Mouse (Mus musculus) 416B (cell line): ENCODE measurements around the gene Strn4.

Experiments used
- DNase-seq: peaks from one replicate; pipeline ENCODE4 v3.0.0; 2011; ENCODE audit warnings: low read depth

The Strn4 gene

GRCm38 (mm10) chr7:16841561-16842560 is 26.2 kb downstream of the Strn4 start:
- peak; percentile 94 for DNase-seq

DNA sequence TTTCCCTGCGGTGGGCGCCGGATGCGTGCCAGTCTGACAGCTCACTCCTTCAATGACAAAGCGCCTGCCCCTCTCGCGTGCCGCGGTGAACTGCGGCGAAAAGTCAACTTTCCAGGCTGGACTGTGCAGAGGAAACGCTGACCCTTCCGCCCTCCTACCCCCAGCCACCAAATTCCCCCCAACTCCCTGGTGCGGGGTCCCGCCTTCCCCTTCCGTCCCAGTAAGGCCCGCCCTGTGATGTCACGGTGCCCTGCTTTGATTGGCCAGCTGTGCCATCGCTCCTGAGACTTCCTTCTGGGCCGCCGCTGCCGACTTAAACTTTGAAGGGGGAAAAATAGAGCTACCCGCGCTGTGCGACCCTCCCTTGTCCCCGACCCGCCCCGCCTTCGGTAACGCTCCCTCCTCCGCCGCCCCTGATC is 27.0 kb downstream of the Strn4 start, which contains the start of gene Prkd2:
Gene Prkd2, plus strand, starts transcription at position 258 of the 419 bp plus-strand sequence.
- DNase-seq: peak; percentile 98

DNA sequence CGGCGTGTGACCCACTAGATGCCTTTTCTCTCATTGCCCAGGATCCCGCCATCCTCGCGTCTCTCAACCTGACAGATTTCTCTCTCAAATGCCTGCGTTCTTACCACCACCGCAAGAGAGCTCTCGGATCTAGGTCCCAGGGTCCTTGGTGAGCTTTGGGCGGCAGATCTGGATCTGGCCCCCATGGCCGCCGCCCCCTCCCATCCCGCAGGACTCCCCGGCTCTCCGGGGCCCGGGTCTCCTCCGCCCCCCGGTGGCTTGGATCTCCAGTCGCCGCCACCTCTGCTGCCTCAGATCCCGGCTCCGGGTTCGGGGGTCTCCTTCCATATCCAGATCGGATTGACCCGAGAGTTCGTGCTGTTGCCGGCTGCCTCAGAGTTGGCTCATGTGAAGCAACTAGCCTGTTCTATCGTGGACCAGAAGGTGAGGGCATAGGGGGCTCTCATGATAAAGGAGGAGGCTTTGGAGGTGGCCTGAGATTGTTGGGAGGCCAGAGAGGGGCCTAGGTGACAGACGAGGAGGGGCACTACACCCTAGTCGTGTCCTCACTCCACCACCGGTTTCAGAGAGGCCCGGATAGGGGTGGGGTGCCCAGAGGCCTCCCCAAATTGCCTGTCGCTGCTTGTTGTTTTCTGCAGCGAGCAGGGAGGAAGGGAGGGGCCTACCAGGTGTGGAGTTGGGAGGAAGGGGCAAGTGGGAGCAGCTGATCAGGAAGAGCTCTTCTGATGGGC is 27.9 kb downstream of the Strn4 start:
- DNase-seq: peak; percentile 49

DNA sequence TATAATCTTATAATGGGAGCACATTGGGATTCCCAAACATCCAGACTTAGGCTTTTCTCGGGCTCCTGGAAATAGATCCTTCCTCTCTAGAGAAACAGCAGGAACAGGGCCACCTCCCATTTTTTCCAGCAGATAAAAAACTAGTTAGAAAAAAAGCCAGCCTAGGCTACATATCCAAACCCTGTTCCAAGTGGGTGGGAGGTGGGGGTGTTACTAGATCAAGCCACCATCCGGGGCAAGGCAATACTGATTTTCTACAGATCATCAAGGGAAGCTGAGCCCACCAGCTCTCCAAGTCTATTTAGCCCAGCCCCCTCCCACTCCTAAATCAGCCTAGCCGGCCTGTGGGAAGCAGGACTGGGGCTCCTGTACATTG is 29.0 kb downstream of the Strn4 start:
- no peak for DNase-seq

DNA sequence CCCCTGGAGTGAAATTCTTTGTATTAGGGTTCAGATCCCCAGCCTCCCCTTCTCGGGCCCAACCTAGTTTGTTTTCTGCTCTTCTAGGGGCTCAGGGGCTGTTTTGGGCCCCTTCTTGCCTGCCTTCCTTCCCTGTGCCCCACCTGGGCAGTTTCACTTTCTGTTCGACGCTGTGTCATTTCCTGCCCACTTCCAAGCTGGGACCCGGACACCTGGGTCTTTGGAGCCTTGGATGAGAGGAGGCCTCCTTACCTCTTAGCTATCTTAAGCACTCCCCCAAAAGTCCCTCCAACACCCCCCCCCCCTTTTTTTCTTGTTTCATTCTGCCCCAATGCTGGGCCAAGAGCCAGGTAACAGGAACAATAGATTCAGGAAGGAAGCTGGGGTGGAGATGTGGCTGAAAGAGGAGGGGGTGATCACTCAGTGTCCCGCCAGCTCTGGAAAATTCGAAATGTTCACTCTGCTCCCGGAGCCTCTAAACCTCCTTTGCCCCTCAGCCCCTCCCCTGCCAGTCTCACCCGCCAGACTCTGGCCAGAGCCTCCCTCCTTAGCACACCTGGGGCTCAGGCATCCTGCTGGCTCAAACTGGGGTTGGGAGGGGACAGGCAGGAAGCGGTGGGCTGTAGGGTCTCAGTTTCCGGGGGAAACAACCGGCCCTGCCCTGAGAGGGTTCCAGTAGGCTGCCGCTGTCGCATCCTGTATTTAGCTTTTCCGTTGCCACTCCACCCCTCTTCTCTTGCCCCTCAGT is 29.6 kb downstream of the Strn4 start:
- DNase-seq: peak; percentile 56

GRCm38 (mm10) chr7:16845820-16846167 is 30.1 kb downstream of the Strn4 start:
- no peak for DNase-seq

DNA sequence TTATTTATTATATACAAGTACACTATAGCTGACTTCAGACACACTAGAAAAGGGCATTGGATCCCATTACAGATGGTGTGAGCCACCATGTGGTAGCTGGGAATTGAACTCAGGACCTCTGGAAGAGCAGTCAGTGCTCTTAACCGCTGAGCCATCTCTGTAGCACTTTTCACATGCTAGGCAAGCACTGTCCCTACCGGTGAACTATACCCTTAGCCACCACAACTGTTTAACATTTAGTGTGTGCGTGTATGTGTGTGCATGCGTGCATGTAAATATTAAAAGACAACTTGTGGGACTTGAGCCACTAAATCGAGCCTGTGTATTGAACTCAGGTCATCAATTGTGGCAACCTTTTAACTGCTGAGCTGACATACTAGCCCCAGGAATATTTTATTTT is 31.1 kb downstream of the Strn4 start:
- DNase-seq: no peak

- no peak for DNase-seq
These were observed 31.8 kb downstream of the Strn4 start for GRCm38 (mm10) chr7:16847507-16847906.

DNA sequence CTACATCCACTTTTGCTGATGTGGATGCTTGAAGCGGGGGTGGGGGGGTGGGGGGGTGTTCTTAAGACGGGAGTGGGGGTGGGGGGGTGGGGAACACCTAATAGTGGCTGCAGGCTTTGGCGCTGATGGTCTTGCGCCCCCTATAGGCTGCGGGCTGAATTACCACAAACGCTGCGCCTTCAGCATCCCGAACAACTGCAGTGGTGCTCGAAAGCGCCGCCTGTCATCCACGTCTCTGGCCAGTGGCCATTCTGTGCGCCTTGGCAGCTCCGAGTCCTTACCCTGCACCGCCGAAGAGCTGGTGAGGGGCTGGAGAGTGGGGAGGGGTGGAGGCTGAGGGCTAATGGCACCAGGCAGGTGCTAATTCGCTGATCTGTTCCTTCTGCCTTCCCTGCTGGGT is 32.9 kb downstream of the Strn4 start:
- no peak for DNase-seq

- DNase-seq: no peak
These were observed 35.9 kb downstream of the Strn4 start for GRCm38 (mm10) chr7:16851636-16852035.

DNA sequence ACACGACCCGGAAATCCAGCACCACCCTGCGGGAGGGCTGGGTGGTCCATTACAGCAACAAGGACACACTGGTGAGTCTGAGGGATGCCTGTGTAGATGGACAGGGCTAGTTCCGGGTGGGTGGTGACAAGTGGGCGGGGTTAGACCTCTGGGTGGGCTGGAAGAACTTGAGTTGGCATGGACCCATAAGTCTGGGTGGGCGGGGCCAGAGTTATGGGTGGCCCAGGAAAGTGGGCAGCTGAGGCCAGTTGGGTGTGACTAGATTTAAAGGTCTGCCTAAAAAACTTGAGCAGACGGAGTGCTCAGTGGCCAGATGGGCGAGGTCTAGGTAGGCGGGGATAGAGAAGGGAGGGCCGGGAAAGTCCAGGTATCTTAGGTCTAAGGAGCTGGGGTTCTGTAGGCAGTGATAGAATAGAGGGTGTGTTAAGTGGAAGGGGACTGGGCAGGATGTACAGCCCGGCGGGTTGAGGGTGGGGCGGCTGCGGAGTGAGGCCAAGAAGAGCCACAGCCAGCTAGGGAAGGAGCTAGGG is 37.7 kb downstream of the Strn4 start:
- no peak for DNase-seq

DNA sequence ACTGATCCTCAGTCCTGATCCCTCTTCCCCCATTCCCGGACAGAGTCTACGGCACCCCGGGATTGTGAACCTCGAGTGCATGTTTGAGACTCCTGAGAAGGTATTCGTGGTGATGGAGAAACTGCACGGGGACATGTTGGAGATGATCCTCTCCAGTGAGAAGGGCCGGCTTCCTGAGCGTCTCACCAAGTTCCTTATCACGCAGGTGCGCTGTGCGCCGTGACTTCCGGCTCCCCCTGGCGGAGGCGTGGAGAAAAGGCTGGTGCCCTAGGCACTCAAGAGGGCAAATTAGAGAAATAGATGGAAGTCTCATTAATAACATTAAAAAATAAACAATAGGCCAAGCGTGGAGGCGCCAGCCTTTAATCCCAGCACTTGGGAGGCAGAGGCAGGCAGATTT is 42.6 kb downstream of the Strn4 start:
- no peak for DNase-seq

- DNase-seq: peak; percentile 75
These were observed 44.4 kb downstream of the Strn4 start for GRCm38 (mm10) chr7:16859902-16860651.

- no peak for DNase-seq
These were observed 51.8 kb downstream of the Strn4 start for GRCm38 (mm10) chr7:16867488-16867887.

GRCm38 (mm10) chr7:16869497-16869896 is 53.8 kb downstream of the Strn4 start:
- DNase-seq: no peak

DNA sequence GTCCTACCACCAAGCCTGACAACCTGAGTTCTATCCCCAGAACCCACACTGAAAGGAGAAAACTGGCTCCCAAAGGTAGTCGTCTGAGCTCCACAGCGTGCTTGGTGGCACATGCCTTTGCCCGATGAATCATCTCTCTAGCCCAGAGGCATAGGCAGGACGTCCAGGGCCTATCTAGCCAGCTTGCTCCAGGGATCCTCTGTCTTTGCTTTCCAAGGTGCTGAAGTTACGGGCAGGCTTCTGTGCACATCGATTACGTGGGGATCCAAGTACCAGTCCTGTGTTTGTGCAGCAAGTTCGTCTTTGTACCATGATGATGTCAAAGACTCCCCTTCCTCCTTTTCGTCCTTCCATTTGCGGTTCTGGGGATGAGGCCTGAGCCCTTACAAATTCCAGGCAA is 55.9 kb downstream of the Strn4 start:
- no peak for DNase-seq

DNA sequence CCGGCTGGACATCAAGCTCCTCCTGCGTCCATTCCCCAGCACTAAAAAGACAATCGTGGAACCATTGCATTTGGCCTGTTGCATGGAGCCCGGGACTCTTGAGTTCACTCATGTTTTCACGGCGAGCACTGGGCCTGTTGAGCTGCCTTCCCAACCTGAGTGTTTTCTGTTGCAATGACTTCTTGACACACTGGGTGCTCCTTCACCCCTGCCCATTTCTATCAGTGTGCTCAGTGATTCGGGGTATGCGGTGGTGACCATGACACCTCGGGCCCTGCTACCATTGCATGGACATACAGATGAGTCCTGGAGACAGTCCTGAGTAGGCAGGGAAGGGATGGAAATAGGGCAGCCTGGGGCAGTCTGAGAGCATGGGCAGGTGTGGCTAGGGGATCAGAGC is 56.8 kb downstream of the Strn4 start:
- no peak for DNase-seq

DNA sequence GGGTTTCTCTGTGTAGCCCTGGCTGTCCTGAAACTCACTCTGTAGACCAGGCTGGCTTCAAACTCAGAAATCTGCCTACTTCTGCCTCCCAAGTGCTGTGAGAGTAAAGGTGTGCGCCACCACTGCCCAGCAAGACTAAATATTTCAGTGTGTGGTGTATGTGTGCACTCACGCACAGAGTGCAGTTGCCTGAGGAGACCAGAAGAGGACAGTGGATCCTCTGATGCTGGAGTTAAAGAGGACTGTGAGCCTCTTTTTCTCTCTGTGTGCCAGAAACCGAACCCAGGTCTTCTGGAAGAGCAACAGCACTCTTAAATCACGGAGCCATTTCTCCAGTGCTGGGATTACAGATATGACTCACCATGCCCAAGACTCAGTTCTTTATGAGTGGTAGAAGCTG is 57.7 kb downstream of the Strn4 start:
- DNase-seq: no peak

DNA sequence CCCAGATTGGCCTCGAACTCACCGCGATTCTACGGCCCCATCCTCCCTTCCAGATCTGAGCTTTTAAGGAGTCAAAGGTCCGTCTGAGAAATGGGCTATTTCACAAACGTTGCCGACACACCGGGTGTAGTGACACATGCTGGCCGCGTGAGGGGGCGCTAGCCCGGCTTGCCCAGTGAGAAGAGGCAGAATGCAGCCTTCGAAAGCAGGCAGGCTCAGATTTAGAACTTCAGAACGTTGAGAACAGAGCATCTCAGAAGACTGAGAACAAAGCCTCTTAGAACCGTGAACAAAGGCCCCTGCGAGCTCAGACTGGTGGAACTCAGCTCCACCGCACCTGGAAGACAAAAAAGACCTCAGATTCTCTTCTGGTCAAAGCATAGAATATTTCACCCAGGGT is 58.5 kb downstream of the Strn4 start:
- peak; percentile 87 for DNase-seq

- DNase-seq: peak; percentile 100
These were observed 59.1 kb downstream of the Strn4 start for GRCm38 (mm10) chr7:16874756-16875309.

DNA sequence AGATGAGACGGTGACA is 59.4 kb downstream of the Strn4 start, which contains the start of gene Dact3:
Gene Dact3, plus strand, starts transcription at position 8 of the 16 bp plus-strand sequence.
- no peak for DNase-seq

DNA sequence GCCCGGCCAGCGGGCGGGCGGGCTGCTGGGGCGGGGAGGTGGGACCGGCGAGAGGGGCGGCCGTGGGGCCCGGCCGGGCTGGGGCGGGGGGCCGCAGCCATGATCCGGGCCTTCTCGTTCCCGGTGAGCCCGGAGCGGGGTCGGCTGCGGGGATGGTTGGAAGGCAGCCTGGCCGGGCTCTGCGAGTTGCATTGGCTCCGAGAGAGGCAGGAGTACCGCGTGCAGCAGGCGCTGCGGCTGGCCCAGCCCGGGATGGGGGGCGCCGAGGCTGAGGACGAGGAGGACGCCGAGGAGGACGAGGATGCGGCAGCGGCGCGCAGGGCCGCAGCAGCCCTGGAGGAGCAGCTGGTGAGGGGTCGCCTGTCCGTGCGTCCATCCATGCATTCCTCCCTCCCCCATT is 59.6 kb downstream of the Strn4 start:
- DNase-seq: no peak
